Mouse (Mus musculus): ENCODE data around the gene Sidt2. TPM values are rescaled to one million over a fixed set of nuclear protein-coding genes. Genes with fewer than 3 reads are reported as not detected.

Gene Sidt2
- 43.8 and 47.9 TPM in 2 replicates for polyA plus RNA-seq (2015; fragmentation: Nextera tagmentation; extraction: Ambion mirVana)

DNA sequence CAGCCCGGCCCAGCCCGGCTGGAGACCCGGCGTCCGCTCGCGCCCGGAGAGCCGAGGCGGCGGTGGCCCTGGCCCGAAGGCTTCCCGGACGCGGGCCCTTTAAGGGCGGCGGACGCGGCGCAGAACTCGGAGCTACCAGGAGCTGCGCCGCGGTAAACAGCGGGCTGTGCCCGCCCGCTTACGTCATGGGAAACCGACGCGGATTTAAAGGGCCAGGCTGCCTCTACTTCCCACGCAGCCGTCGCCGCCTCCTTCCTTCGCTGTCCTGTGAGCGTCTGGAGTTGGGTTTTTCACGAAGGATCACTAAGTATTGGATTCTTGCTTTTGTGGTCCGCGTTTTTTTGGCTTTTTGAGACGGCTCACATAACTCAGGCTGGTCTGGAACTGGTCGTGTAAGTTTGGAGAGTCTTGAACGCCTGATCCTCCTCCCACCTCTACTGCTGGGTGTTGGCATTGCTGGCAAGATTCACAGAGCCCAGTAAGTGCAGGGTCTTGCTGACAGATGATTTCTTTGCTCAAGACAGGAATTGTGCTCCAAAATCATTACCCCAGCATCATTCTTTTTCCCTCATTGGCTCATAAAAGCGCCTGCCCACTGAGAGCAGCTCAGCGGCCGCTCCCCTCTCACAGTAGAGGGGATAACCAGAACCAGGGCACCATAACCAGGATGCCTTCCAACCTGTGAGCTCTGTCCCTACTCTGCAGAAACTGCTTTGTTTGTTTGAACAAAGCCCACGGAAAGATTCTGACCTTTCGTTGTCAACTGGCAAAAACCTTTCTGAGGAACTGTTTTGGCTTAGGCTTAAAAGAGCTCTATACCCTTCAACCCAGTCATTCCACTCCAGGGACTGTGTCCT, at the start of gene Sidt2:
Sidt2 (minus strand) TSS at position 152 of the 857 bp plus-strand sequence.
- Histone ChIP-seq H3K4me1 (peaks cover 20% of the 10 kb centered on the region), H3K4me2 (peak within 1 kb of the TSS; percentile 82), H3K4me3 (replicated peaks) (peak within 1 kb of the TSS; percentile 81), H3K9me3 (no peaks in the 10 kb centered on the region), H3K9ac (peak within 1 kb of the TSS; percentile 85), H3K27ac (peak within 1 kb of the TSS; percentile 89), H3K27me3 (replicated peaks) (no peaks in the 10 kb centered on the region), H3K36me3 (peaks cover 8% of the 10 kb centered on the region; the same call in 1 of the 2 replicates)
- WGBS: under 1% methylated on average over 48 of the region's 48 CpGs
- peak; percentile 97 for ATAC-seq (ENCODE audit: insufficient read depth, low FRiP score, low read depth)

DNA sequence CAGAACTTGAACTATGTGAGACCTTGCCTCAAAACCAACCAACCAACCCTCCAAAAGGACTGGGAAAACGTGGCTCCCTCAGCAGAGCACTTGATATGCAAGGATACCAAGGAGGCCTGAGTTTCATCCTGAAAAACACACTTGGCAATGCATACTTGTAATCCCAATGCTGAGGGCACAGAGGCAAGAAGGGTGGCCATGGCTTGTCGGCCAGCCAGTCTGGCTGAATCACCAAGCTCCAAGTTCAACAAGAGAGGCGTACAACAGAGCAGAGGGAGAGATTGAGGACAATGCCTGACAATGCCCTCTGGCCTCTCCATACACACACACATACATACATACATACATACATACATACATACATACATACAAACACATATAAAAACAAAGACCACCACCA, 49.5 kb upstream of the Sidt2 start:
- Histone ChIP-seq H3K27ac (no peak overlapping the region), H3K4me2 (no peak overlapping the region), H3K27me3 (replicated peaks) (no peaks in the 10 kb centered on the region), H3K9ac (no peak overlapping the region), H3K4me3 (replicated peaks) (no peak overlapping the region), H3K36me3 (no peaks in the 10 kb centered on the region), H3K4me1 (peaks cover 5% of the 10 kb centered on the region; the same call in 1 of the 2 replicates), H3K9me3 (no peaks in the 10 kb centered on the region)
- 67% methylated on average over 3 of the region's 3 CpGs for whole genome bisulfite sequencing
- ATAC-seq (ENCODE audit: insufficient read depth, low FRiP score, low read depth): no peak

DNA sequence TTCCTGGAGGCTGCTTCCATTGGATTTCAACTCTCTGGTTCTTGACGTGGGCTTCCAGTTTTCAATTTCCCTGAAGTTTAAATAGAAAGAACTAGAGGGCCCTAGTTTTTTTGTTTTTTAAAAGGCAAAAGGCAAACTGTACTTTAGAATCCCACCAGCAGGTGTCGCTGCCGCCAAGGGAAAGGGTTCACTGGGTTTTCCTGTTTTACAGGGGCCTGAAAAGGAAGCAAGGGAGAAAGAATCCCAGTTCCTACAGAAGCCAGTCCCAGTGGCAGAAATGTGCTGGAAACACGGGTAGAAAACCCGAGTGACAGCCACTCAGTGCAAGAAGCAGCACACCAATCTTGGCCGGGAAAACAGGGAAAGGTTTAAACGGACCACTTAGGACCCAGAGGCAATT, 48.7 kb upstream of the Sidt2 start:
- H3K9me3 ChIP-seq: no peaks in the 10 kb centered on the region
- ATAC-seq (ENCODE audit: insufficient read depth, low FRiP score, low read depth): no peak
- WGBS: 5% methylated on average over 7 of the region's 7 CpGs

GRCm38 (mm10) chr9:45999009-45999408, 44.0 kb upstream of the Sidt2 start:
- no peak overlapping the region for H3K4me2 ChIP-seq
- no peak overlapping the region for H3K4me3 ChIP-seq (replicated peaks)
- no peak for ATAC-seq (ENCODE audit: insufficient read depth, low FRiP score, low read depth)
- WGBS: 78% methylated on average over 4 of the region's 4 CpGs
- no peaks in the 10 kb centered on the region for H3K36me3 ChIP-seq
- H3K27ac ChIP-seq: no peak overlapping the region
- peaks cover 2% of the 10 kb centered on the region; the same call in 1 of the 2 replicates for H3K4me1 ChIP-seq
- no peaks in the 10 kb centered on the region for H3K27me3 ChIP-seq (replicated peaks)
- H3K9ac ChIP-seq: no peak overlapping the region
- H3K9me3 ChIP-seq: no peaks in the 10 kb centered on the region

More for the DNA sequence above, 48.7 kb upstream of the Sidt2 start:
- Histone ChIP-seq H3K4me1 (peaks cover 5% of the 10 kb centered on the region; the same call in 1 of the 2 replicates), H3K27ac (no peak overlapping the region), H3K36me3 (no peaks in the 10 kb centered on the region), H3K9ac (no peak overlapping the region), H3K4me3 (replicated peaks) (no peak overlapping the region), H3K4me2 (no peak overlapping the region), H3K27me3 (replicated peaks) (no peaks in the 10 kb centered on the region)

GRCm38 (mm10) chr9:45985229-45985567, 30.1 kb upstream of the Sidt2 start:
- 0% methylated on average over 4 of the region's 4 CpGs for WGBS

GRCm38 (mm10) chr9:45984409-45985228, 29.6 kb upstream of the Sidt2 start:
- peak overlapping the region; percentile 73 for H3K4me2 ChIP-seq
- ATAC-seq (ENCODE audit: insufficient read depth, low FRiP score, low read depth): peak; percentile 90
- no peaks in the 10 kb centered on the region for H3K36me3 ChIP-seq
- H3K9ac ChIP-seq: peak overlapping the region; percentile 87
- peaks cover 11% of the 10 kb centered on the region; the same call in 1 of the 2 replicates for H3K4me1 ChIP-seq
- no peaks in the 10 kb centered on the region for H3K9me3 ChIP-seq
- H3K27me3 ChIP-seq (replicated peaks): no peaks in the 10 kb centered on the region
- under 1% methylated on average over 59 of the region's 76 CpGs for WGBS
- peak overlapping the region; percentile 90 for H3K4me3 ChIP-seq (replicated peaks)
- H3K27ac ChIP-seq: peak overlapping the region; percentile 92

More at GRCm38 (mm10) chr9:45985229-45985567, 30.1 kb upstream of the Sidt2 start:
- peak overlapping the region; percentile 73 for H3K4me2 ChIP-seq
- no peaks in the 10 kb centered on the region for H3K9me3 ChIP-seq
- peak overlapping the region; percentile 92 for H3K27ac ChIP-seq
- H3K9ac ChIP-seq: peak overlapping the region; percentile 87
- peak; percentile 48 for ATAC-seq (ENCODE audit: insufficient read depth, low FRiP score, low read depth)
- no peaks in the 10 kb centered on the region for H3K36me3 ChIP-seq
- peaks cover 6% of the 10 kb centered on the region; the same call in 1 of the 2 replicates for H3K4me1 ChIP-seq
- H3K4me3 ChIP-seq (replicated peaks): peak overlapping the region; percentile 90
- no peaks in the 10 kb centered on the region for H3K27me3 ChIP-seq (replicated peaks)

GRCm38 (mm10) chr9:45983676-45984408, 28.8 kb upstream of the Sidt2 start:
- Histone ChIP-seq H3K4me2 (peak overlapping the region; percentile 73), H3K27me3 (replicated peaks) (no peaks in the 10 kb centered on the region), H3K4me1 (peaks cover 11% of the 10 kb centered on the region; the same call in 1 of the 2 replicates), H3K4me3 (replicated peaks) (peak overlapping the region; percentile 90), H3K9ac (peak overlapping the region; percentile 87), H3K27ac (peak overlapping the region; percentile 92), H3K36me3 (no peaks in the 10 kb centered on the region), H3K9me3 (no peaks in the 10 kb centered on the region)
- WGBS: 1% methylated on average over 23 of the region's 23 CpGs
- no peak for ATAC-seq (ENCODE audit: insufficient read depth, low FRiP score, low read depth)

DNA sequence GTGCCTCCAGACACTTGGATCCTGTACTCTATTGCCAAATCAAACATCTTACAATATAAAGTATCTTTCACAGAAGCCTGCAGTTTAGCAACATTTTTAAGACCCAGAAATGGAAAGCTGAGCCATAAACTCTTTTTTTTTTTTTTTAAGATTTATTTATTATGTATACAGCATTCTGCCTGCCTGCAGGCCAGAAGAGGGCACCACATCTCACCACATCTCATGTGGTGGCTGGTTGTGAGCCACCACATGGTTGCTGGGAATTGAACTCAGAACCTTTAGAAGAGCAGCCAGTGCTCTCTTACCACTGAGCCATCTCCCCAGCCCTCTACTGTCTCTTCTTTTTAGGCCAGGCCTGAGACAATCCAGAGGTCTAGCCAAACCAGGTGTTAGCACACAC, 26.3 kb upstream of the Sidt2 start:
- Histone ChIP-seq H3K9me3 (no peaks in the 10 kb centered on the region), H3K4me2 (no peak overlapping the region), H3K4me3 (replicated peaks) (no peak overlapping the region), H3K4me1 (peaks cover 11% of the 10 kb centered on the region; the same call in 1 of the 2 replicates), H3K36me3 (peaks cover 6% of the 10 kb centered on the region; the same call in 1 of the 2 replicates), H3K27me3 (replicated peaks) (no peaks in the 10 kb centered on the region), H3K27ac (no peak overlapping the region), H3K9ac (no peak overlapping the region)
- ATAC-seq (ENCODE audit: insufficient read depth, low FRiP score, low read depth): no peak

DNA sequence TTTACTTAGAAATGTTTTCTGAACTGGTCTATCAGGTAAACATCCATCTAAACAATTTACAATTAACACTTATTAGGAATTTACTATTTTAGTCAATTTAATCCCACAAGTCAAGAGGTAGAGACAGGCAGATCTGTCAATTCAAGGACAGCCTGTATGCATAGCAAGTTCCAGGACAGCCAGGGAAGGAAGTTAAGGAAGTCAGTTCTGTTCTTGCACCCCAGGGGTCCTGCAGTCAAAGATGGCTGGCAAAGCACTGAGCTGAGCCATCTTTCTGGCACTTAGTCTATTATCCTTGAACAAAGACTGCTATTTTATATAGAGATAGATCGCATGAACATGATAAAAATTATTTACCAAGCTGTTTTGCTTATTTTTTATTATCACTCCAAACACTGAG, 25.6 kb upstream of the Sidt2 start:
- WGBS: 81% methylated on average over 1 of the region's 1 CpGs
- peaks cover 11% of the 10 kb centered on the region; the same call in 1 of the 2 replicates for H3K4me1 ChIP-seq

GRCm38 (mm10) chr9:45979778-45980177, 24.7 kb upstream of the Sidt2 start:
- H3K4me1 ChIP-seq: peaks cover 11% of the 10 kb centered on the region; the same call in 1 of the 2 replicates
- ATAC-seq (ENCODE audit: insufficient read depth, low FRiP score, low read depth): no peak
- no peak overlapping the region for H3K9ac ChIP-seq
- no peak overlapping the region for H3K27ac ChIP-seq
- H3K9me3 ChIP-seq: no peaks in the 10 kb centered on the region
- whole genome bisulfite sequencing: 91% methylated on average over 2 of the region's 2 CpGs
- peaks cover 16% of the 10 kb centered on the region; the same call in 1 of the 2 replicates for H3K36me3 ChIP-seq
- no peak overlapping the region for H3K4me3 ChIP-seq (replicated peaks)
- H3K4me2 ChIP-seq: no peak overlapping the region
- H3K27me3 ChIP-seq (replicated peaks): no peaks in the 10 kb centered on the region

More for the DNA sequence above, 25.6 kb upstream of the Sidt2 start:
- H3K36me3 ChIP-seq: peaks cover 10% of the 10 kb centered on the region; the same call in 1 of the 2 replicates
- H3K27me3 ChIP-seq (replicated peaks): no peaks in the 10 kb centered on the region
- no peaks in the 10 kb centered on the region for H3K9me3 ChIP-seq
- no peak overlapping the region for H3K4me2 ChIP-seq
- no peak for ATAC-seq (ENCODE audit: insufficient read depth, low FRiP score, low read depth)
- no peak overlapping the region for H3K9ac ChIP-seq
- H3K4me3 ChIP-seq (replicated peaks): no peak overlapping the region
- H3K27ac ChIP-seq: no peak overlapping the region

DNA sequence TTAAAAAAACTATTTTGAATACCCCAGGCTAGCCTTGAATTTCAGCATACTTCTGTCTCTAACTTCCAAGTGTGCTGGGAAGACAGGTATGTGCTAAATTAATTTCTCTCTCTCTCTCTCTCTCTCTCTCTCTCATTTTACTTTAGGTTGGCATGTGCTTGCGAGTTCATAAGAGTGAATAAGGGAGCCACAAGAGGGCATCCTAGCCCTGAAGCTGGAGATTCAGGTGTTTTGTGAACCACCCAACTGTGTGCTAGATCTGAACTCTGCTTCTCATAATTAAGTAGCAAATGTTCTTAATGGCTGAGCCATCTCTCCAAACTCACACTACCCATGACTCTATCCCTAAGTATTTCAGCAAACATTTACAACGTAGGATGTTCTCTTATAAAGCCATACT, 21.8 kb upstream of the Sidt2 start:
- Histone ChIP-seq H3K27ac (no peak overlapping the region), H3K4me3 (replicated peaks) (no peak overlapping the region), H3K4me2 (no peak overlapping the region), H3K27me3 (replicated peaks) (no peaks in the 10 kb centered on the region), H3K36me3 (peaks cover 36% of the 10 kb centered on the region), H3K4me1 (peaks cover 5% of the 10 kb centered on the region; the same call in 1 of the 2 replicates), H3K9me3 (no peaks in the 10 kb centered on the region), H3K9ac (no peak overlapping the region)
- 86% methylated on average over 2 of the region's 2 CpGs for WGBS
- ATAC-seq (ENCODE audit: insufficient read depth, low FRiP score, low read depth): no peak

Data from stomach, embryonic 15.5 days (tissue).